Mouse (Mus musculus) urinary bladder, adult 2 months (tissue): ENCODE measurements around the gene 4933425L06Rik. TPM values are rescaled to one million over a fixed set of nuclear protein-coding genes. Genes with fewer than 3 reads are reported as not detected.

Experiments
- DNase-seq: peaks from one replicate; pipeline ENCODE4 v3.0.0; 2022; ENCODE audit warnings: low spot score
- polyA plus RNA-seq: library from polyadenylated mRNA; depleted of rRNA; stranded (reverse); fragments of >200 nt; gene quantifications from 2 replicates; pipeline ENCODE4 v1.2.3, GENCODE M21; 2012; rRNA removed

Gene 4933425L06Rik
- polyA plus RNA-seq, 1 experiment: not detected

- no peak for DNase-seq
Observed at GRCm38 (mm10) chr13:105132776-105133175, 50.9 kb downstream of the 4933425L06Rik start.

- DNase-seq: no peak
Observed at GRCm38 (mm10) chr13:105134397-105134796, 52.5 kb downstream of the 4933425L06Rik start.

- no peak for DNase-seq
Observed at GRCm38 (mm10) chr13:105139881-105140280, 58.0 kb downstream of the 4933425L06Rik start.

GRCm38 (mm10) chr13:105146827-105147226 is 64.9 kb downstream of the 4933425L06Rik start:
- no peak for DNase-seq

- no peak for DNase-seq
Observed at GRCm38 (mm10) chr13:105147795-105148418, 66.0 kb downstream of the 4933425L06Rik start.

GRCm38 (mm10) chr13:105150006-105150405 is 68.1 kb downstream of the 4933425L06Rik start:
- no peak for DNase-seq

GRCm38 (mm10) chr13:105153955-105154354 is 72.0 kb downstream of the 4933425L06Rik start:
- DNase-seq: no peak

- DNase-seq: no peak
Observed at GRCm38 (mm10) chr13:105165441-105165840, 83.5 kb downstream of the 4933425L06Rik start.

Other genes starting within 250 kb of the 4933425L06Rik start
- not detected in 2 replicates for gene Shisal2b, start 218.2 kb upstream of the 4933425L06Rik start, polyA plus RNA-seq
- gene Rgs7bp, start 27.2 kb upstream of the 4933425L06Rik start, polyA plus RNA-seq: 12.7 and 16.2 TPM in 2 replicates
- gene Rnf180, start 212.7 kb downstream of the 4933425L06Rik start, polyA plus RNA-seq: 2.8 and 2.9 TPM in 2 replicates